Mouse (Mus musculus) heart, adult 2 months (tissue): ENCODE results near the gene Ect2l. TPM values are rescaled to one million over a fixed set of nuclear protein-coding genes. Genes with fewer than 3 reads are reported as not detected.

Source experiments
- DNase-seq, 2 experiments: peaks; one replicate each; pipeline ENCODE4 v3.0.0; 2021
- H3K27ac ChIP-seq: fragments of 200-600 bp; 2 replicates; pipeline ENCODE4 v1.8.1; 2022
- H3K27me3 ChIP-seq: fragments of 200-500 bp; 2 replicates; pipeline ENCODE4 v1.6.1; 2012; ENCODE audit warnings: mild to moderate bottlenecking, low read length, inconsistent platforms, mixed read lengths; ENCODE audit not compliant: control insufficient read depth, insufficient read depth
- H3K36me3 ChIP-seq: fragments of 200-500 bp; 2 replicates; pipeline ENCODE4 v1.6.1; 2012; ENCODE audit warnings: low read length, inconsistent platforms; ENCODE audit not compliant: control insufficient read depth, insufficient read depth
- H3K4me1 ChIP-seq: fragments of 200-500 bp; 2 replicates; pipeline ENCODE4 v1.6.1; 2011; ENCODE audit warnings: low read length; ENCODE audit not compliant: control insufficient read depth, insufficient read depth
- H3K4me3 ChIP-seq: fragments of 200-600 bp; 2 replicates; pipeline ENCODE4 v1.8.1; 2022
- H3K79me2 ChIP-seq: fragments of 200-500 bp; replicated peaks from 2 replicates; pipeline ENCODE4 v1.6.1; 2012; ENCODE audit warnings: mild to moderate bottlenecking, inconsistent platforms, low read length, moderate library complexity, mixed read lengths; ENCODE audit not compliant: control insufficient read depth, insufficient read depth
- H3K9ac ChIP-seq: fragments of 200-500 bp; 2 replicates; pipeline ENCODE4 v1.6.1; 2012; ENCODE audit warnings: low read depth, mild to moderate bottlenecking, control low read depth, inconsistent platforms, low read length, mixed read lengths
- CTCF ChIP-seq: fragments of 200-600 bp; IDR thresholded peaks from 2 replicates; pipeline ENCODE4 v1.8.1; 2022; ENCODE audit warnings: antibody characterized with exemption, mild to moderate bottlenecking, moderate library complexity
- EP300 ChIP-seq: fragments of 200-500 bp; IDR thresholded peaks from 2 replicates; pipeline ENCODE4 v1.6.1; 2011; ENCODE audit warnings: low read depth, low read length, control low read depth; ENCODE audit not compliant: insufficient read depth
- POLR2A ChIP-seq: fragments of 200-500 bp; IDR thresholded peaks from 2 replicates; pipeline ENCODE4 v1.6.1; 2011; ENCODE audit warnings: mild to moderate bottlenecking, low read depth, low read length, control low read depth; ENCODE audit not compliant: insufficient read depth
- WGBS: fragments of 180-500 bp; shearing (Covaris S2); methylation state at CpG from one replicate; pipeline ENCODE4 v1.1.7; 2018; 5-methylcytosine and 5-hydroxymethylcytosine counted together
- intact Hi-C: fragments of 180-260 bp; cut with DNase I; formaldehyde crosslinking; loops from one replicate; pipeline ENCODE4 v1.15.1; 2025
- polyA plus RNA-seq: library from polyadenylated mRNA; depleted of rRNA; stranded (reverse); fragments of >200 nt; gene quantifications from 2 replicates; pipeline ENCODE4 v1.2.3, GENCODE M21; 2012; rRNA removed
- total RNA-seq, 2 experiments: library from RNA; stranded (reverse); gene quantifications; 2 replicates each; pipeline ENCODE4 v1.2.3; 2021

Ect2l gene
- total and polyA plus RNA-seq, 3 experiments, result 0.29 TPM; not detected in 2

GRCm38 (mm10) chr10:18090691-18091090, 120.0 kb downstream of the Ect2l start:
- no peaks in the 10 kb centered on the region; the same call in 1 of the 2 replicates for H3K36me3 ChIP-seq
- intact Hi-C loops, result no loop called here
- no peaks in the 10 kb centered on the region for H3K4me1 ChIP-seq
- DNase-seq, result no peak
- no peaks in the 10 kb centered on the region for H3K27me3 ChIP-seq
- TF ChIP-seq POLR2A (no peak), EP300 (no peak), CTCF (no peak)
- H3K27ac ChIP-seq, result no peak overlapping the region
- no peak overlapping the region for H3K4me3 ChIP-seq
- H3K9ac ChIP-seq, result no peak overlapping the region
- H3K79me2 ChIP-seq, result no peaks in the 10 kb centered on the region; the same call in none of the 2 replicates

GRCm38 (mm10) chr10:18082772-18083171, 127.9 kb downstream of the Ect2l start:
- Histone ChIP-seq H3K27me3 (no peaks in the 10 kb centered on the region), H3K79me2 (peaks cover 1% of the 10 kb centered on the region; the same call in 1 of the 2 replicates), H3K4me1 (peaks cover 2% of the 10 kb centered on the region; the same call in 1 of the 2 replicates), H3K9ac (no peak overlapping the region), H3K27ac (no peak overlapping the region), H3K36me3 (no peaks in the 10 kb centered on the region; the same call in none of the 2 replicates), H3K4me3 (no peak overlapping the region)
- no peak for DNase-seq
- no peak for TF ChIP-seq EP300
- TF ChIP-seq POLR2A, result no peak
- no peak for TF ChIP-seq CTCF
- 96% methylated on average over 6 of the region's 6 CpGs for WGBS
- intact Hi-C loops, result no loop called here

GRCm38 (mm10) chr10:18081536-18081935, 129.2 kb downstream of the Ect2l start:
- Histone ChIP-seq H3K9ac (no peak overlapping the region), H3K27me3 (no peaks in the 10 kb centered on the region), H3K4me1 (peaks cover 2% of the 10 kb centered on the region; the same call in 1 of the 2 replicates), H3K4me3 (no peak overlapping the region), H3K79me2 (peaks cover 1% of the 10 kb centered on the region; the same call in 1 of the 2 replicates), H3K36me3 (no peaks in the 10 kb centered on the region; the same call in none of the 2 replicates), H3K27ac (no peak overlapping the region)
- 74% methylated on average over 1 of the region's 1 CpGs for WGBS
- TF ChIP-seq POLR2A (no peak), CTCF (no peak), EP300 (no peak)
- DNase-seq, result no peak
- intact Hi-C loops, result no loop called here

Other genes starting within 250 kb of the Ect2l start
- 10 to 100 TPM; 25.3 to 27.0 TPM for gene Abracl, start 187.6 kb downstream of the Ect2l start, total RNA-seq
- 13.9 and 20.7 TPM in 2 replicates for gene Abracl, start 187.6 kb downstream of the Ect2l start, polyA plus RNA-seq
- 10 to 100 TPM; 28.3 to 31.9 TPM for gene Reps1, start 155.0 kb downstream of the Ect2l start, total RNA-seq
- 34.1 and 44.6 TPM in 2 replicates for gene Reps1, start 155.0 kb downstream of the Ect2l start, polyA plus RNA-seq
- 10 to 100 TPM; 11.7 to 17.0 TPM for gene Ccdc28a, start 24.1 kb upstream of the Ect2l start, total RNA-seq
- gene Ccdc28a, start 24.1 kb upstream of the Ect2l start, polyA plus RNA-seq, result 24.5 and 27.7 TPM in 2 replicates
- gene Nhsl1, start 108.1 kb upstream of the Ect2l start, total RNA-seq, result 10 to 100 TPM; 15.8 to 17.4 TPM
- 6.8 and 9.8 TPM in 2 replicates for gene Nhsl1, start 108.1 kb upstream of the Ect2l start, polyA plus RNA-seq